In the genomic region with DNA sequence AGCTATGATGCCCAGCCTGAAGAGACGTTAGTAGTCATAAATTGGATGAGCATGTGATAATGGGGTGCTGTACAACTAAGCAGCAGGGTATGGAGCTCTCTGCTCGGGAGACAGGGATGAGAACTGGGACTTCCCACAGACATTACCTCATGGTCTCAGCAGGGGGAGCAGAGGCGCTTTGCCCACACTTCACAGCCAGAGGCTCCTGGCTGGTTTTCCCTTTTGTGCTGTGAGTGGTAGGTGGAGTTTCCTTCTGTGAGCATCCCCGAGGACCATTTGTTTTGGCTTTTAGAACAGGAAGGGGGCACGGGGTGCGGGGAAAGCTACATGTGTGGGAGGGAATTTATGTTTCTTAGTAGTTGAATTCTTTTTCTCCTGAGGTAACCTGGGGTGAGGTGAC, we compare ENCODE assay signal across 8 mouse cellular contexts.
A peak's percentile ranks its signal among the peaks of the same experiment; 100 is the strongest.
DNase-seq lines count a peak whose midpoint lies in the region; ATAC-seq lines count a peak whose summit lies in the region.

No protein-coding gene starts in this region.

- no peaks in the 10 kb centered on the region for H3K36me3 ChIP-seq in hindbrain, embryonic 10.5 days
- no peaks in the 10 kb centered on the region for H3K36me3 ChIP-seq in lung, embryonic 16.5 days (ENCODE audit: control insufficient read depth, insufficient read depth, low read length)

- H3K9ac ChIP-seq in lung, embryonic 16.5 days (ENCODE audit: low read length), result peak overlapping the region; percentile 29

- H3K4me1 ChIP-seq in hindbrain, embryonic 10.5 days (replicated peaks), result peaks cover 26% of the 10 kb centered on the region
- H3K4me1 ChIP-seq in lung, embryonic 16.5 days (replicated peaks; ENCODE audit: control insufficient read depth, insufficient read depth, low read length), result peaks cover 10% of the 10 kb centered on the region

- H3K9me3 ChIP-seq in hindbrain, embryonic 10.5 days, result no peaks in the 10 kb centered on the region
- no peaks in the 10 kb centered on the region for H3K9me3 ChIP-seq in lung, embryonic 16.5 days (ENCODE audit: control insufficient read depth, low read length)

- ATAC-seq in frontal cortex, adult (ENCODE audit: low TSS enrichment), result peak; percentile 92
- peak; percentile 78 for ATAC-seq in lung, embryonic 16.5 days (ENCODE audit: low read depth)

- peak overlapping the region; percentile 86 for H3K27ac ChIP-seq in hindbrain, embryonic 10.5 days
- peak overlapping the region; percentile 83 for H3K27ac ChIP-seq in lung, embryonic 16.5 days (ENCODE audit: low read length)

- H3K27me3 ChIP-seq in hindbrain, embryonic 10.5 days (ENCODE audit: insufficient read depth, poor library complexity, severe bottlenecking), result no peaks in the 10 kb centered on the region
- H3K27me3 ChIP-seq in lung, embryonic 16.5 days (ENCODE audit: control insufficient read depth, insufficient read depth, low read depth, low read length), result no peaks in the 10 kb centered on the region

- WGBS in hindbrain, embryonic 10.5 days, result 4% methylated on average over 6 of the region's 6 CpGs
- 2% methylated on average over 6 of the region's 6 CpGs for WGBS in lung, embryonic 16.5 days

- H3K4me2 ChIP-seq in lung, embryonic 16.5 days (ENCODE audit: low read depth, low read length), result peak overlapping the region; percentile 57

- H3K4me3 ChIP-seq in hindbrain, embryonic 10.5 days, result peak overlapping the region; percentile 40
- H3K4me3 ChIP-seq in lung, embryonic 16.5 days (ENCODE audit: low read length), result peak overlapping the region; percentile 33

- peak; percentile 90 for DNase-seq in MN1 (ENCODE audit: low spot score)
- DNase-seq in cerebellum, adult 9-10 months, result peak; percentile 32
- DNase-seq in hindbrain, embryonic 10.5 days (ENCODE audit: low spot score), result peak; percentile 63
- peak; percentile 72 for DNase-seq in layer of hippocampus, adult 9-11 months
- peak; percentile 55 to 67 for DNase-seq in right cerebral cortex, postnatal 10 days (ENCODE audit: low spot score in 2 of 2)
- no peak for DNase-seq in thymus, postnatal 25 days
